Mouse (Mus musculus): ENCODE results near the gene AI413582. TPM values are rescaled to one million over a fixed set of nuclear protein-coding genes. Genes with fewer than 3 reads are reported as not detected.

AI413582 gene
- polyA plus RNA-seq, 1 experiment from 2014 or later: 38.6 TPM

GRCm38 (mm10) chr17:27544551-27544950, 21.0 kb downstream of the AI413582 start:
- Histone ChIP-seq H3K4me1 (ENCODE audit: insufficient read depth, low read depth, low read length) (no peaks in the 10 kb centered on the region), H3K4me3 (ENCODE audit: low read depth, low read length) (no peak overlapping the region), H3K4me2 (replicated peaks; ENCODE audit: low read depth, low read length) (no peak overlapping the region), H3K27me3 (replicated peaks; ENCODE audit: insufficient read depth, low read length) (no peaks in the 10 kb centered on the region), H3K36me3 (ENCODE audit: insufficient read depth, low read length) (no peaks in the 10 kb centered on the region), H3K9ac (replicated peaks; ENCODE audit: low read depth) (no peak overlapping the region), H3K9me3 (ENCODE audit: low read length) (no peaks in the 10 kb centered on the region), H3K27ac (ENCODE audit: low read length) (no peak overlapping the region)
- 84% methylated on average over 11 of the region's 11 CpGs for WGBS
- TF ChIP-seq EP300 (IDR thresholded peaks at IDR 0.05): no peak
- ATAC-seq: no peak
- no peak for DNase-seq (ENCODE audit: low spot score)

GRCm38 (mm10) chr17:27541984-27542383, 23.6 kb downstream of the AI413582 start:
- no peak for TF ChIP-seq CTCF (IDR thresholded peaks at IDR 0.05)
- no peak for TF ChIP-seq EP300 (IDR thresholded peaks at IDR 0.05)
- ATAC-seq: no peak
- WGBS: 73% methylated on average over 3 of the region's 3 CpGs

GRCm38 (mm10) chr17:27541261-27541660, 24.3 kb downstream of the AI413582 start:
- Histone ChIP-seq H3K9ac (replicated peaks; ENCODE audit: low read depth) (no peak overlapping the region), H3K4me3 (ENCODE audit: low read depth, low read length) (no peak overlapping the region), H3K27ac (ENCODE audit: low read length) (no peak overlapping the region), H3K4me1 (ENCODE audit: insufficient read depth, low read depth, low read length) (no peaks in the 10 kb centered on the region), H3K9me3 (ENCODE audit: low read length) (no peaks in the 10 kb centered on the region), H3K4me2 (replicated peaks; ENCODE audit: low read depth, low read length) (no peak overlapping the region), H3K36me3 (ENCODE audit: insufficient read depth, low read length) (no peaks in the 10 kb centered on the region), H3K27me3 (replicated peaks; ENCODE audit: insufficient read depth, low read length) (no peaks in the 10 kb centered on the region)
- no peak for TF ChIP-seq CTCF (IDR thresholded peaks at IDR 0.05)
- no peak for TF ChIP-seq EP300 (IDR thresholded peaks at IDR 0.05)
- 61% methylated on average over 2 of the region's 2 CpGs for WGBS
- no peak for ATAC-seq
- no peak for DNase-seq (ENCODE audit: low spot score)

More at GRCm38 (mm10) chr17:27541984-27542383, 23.6 kb downstream of the AI413582 start:
- H3K4me3 ChIP-seq (ENCODE audit: low read depth, low read length): no peak overlapping the region
- DNase-seq (ENCODE audit: low spot score): no peak
- no peaks in the 10 kb centered on the region for H3K27me3 ChIP-seq (replicated peaks; ENCODE audit: insufficient read depth, low read length)
- H3K9ac ChIP-seq (replicated peaks; ENCODE audit: low read depth): no peak overlapping the region
- H3K27ac ChIP-seq (ENCODE audit: low read length): no peak overlapping the region
- H3K36me3 ChIP-seq (ENCODE audit: insufficient read depth, low read length): no peaks in the 10 kb centered on the region
- no peak overlapping the region for H3K4me2 ChIP-seq (replicated peaks; ENCODE audit: low read depth, low read length)
- H3K9me3 ChIP-seq (ENCODE audit: low read length): no peaks in the 10 kb centered on the region
- no peaks in the 10 kb centered on the region for H3K4me1 ChIP-seq (ENCODE audit: insufficient read depth, low read depth, low read length)

GRCm38 (mm10) chr17:27534718-27535117, 30.8 kb downstream of the AI413582 start:
- Histone ChIP-seq H3K4me2 (replicated peaks; ENCODE audit: low read depth, low read length) (no peak overlapping the region), H3K36me3 (ENCODE audit: insufficient read depth, low read length) (no peaks in the 10 kb centered on the region), H3K9ac (replicated peaks; ENCODE audit: low read depth) (no peak overlapping the region), H3K27me3 (replicated peaks; ENCODE audit: insufficient read depth, low read length) (no peaks in the 10 kb centered on the region), H3K9me3 (ENCODE audit: low read length) (no peaks in the 10 kb centered on the region), H3K27ac (ENCODE audit: low read length) (no peak overlapping the region), H3K4me1 (ENCODE audit: insufficient read depth, low read depth, low read length) (no peaks in the 10 kb centered on the region), H3K4me3 (ENCODE audit: low read depth, low read length) (no peak overlapping the region)
- TF ChIP-seq CTCF (IDR thresholded peaks at IDR 0.05) (peak; percentile 100), EP300 (IDR thresholded peaks at IDR 0.05) (no peak)
- 5% methylated on average over 10 of the region's 10 CpGs for WGBS
- DNase-seq (ENCODE audit: low spot score) (peak; percentile 83), ATAC-seq (peak; percentile 67)

DNA sequence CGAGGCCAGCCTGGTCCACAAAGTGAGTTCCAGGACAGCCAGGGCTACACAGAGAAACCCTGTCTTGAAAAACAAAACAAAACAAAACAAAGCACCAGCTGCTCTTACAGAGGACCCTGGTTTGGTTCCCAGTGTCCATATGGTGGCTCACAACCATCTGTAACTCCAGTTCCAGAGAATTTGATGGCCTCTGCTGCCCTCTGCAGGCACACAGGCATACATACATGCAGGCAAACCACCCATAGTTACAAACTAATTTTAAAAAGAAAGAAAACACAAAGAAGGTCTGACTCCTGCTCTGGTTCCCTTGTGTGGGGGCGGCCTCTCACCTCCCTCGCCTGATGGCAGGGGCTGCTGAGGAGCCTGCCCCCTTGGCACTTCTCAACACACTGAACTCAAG, 32.2 kb downstream of the AI413582 start:
- 87% methylated on average over 3 of the region's 3 CpGs for WGBS
- H3K9me3 ChIP-seq (ENCODE audit: low read length): no peaks in the 10 kb centered on the region

DNA sequence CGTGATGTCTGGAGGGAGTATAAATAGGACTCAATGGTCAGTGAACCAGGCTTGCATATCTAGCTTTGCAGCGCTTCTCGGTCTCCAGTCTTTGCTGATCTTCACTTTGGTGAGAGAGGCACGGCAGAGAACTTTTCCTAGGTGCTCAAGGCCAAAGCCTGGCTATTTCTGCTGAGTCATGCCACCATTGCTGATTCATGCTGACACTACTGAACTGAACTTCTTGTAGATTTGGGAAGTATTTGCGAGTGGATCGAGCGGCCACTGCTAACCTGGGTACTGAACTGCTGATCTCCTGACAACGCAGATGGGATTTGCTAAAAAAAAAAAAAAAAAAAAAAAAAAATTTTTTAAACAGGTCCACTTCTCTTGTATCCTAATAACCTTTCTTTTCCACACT, 33.5 kb downstream of the AI413582 start:
- no peak overlapping the region for H3K27ac ChIP-seq (ENCODE audit: low read length)
- no peak overlapping the region for H3K9ac ChIP-seq (replicated peaks; ENCODE audit: low read depth)
- no peak for TF ChIP-seq EP300 (IDR thresholded peaks at IDR 0.05)
- TF ChIP-seq CTCF (IDR thresholded peaks at IDR 0.05): no peak
- no peaks in the 10 kb centered on the region for H3K27me3 ChIP-seq (replicated peaks; ENCODE audit: insufficient read depth, low read length)
- no peaks in the 10 kb centered on the region for H3K36me3 ChIP-seq (ENCODE audit: insufficient read depth, low read length)
- WGBS: 83% methylated on average over 8 of the region's 8 CpGs
- no peak for DNase-seq (ENCODE audit: low spot score)
- H3K4me2 ChIP-seq (replicated peaks; ENCODE audit: low read depth, low read length): no peak overlapping the region
- H3K4me1 ChIP-seq (ENCODE audit: insufficient read depth, low read depth, low read length): no peaks in the 10 kb centered on the region
- H3K4me3 ChIP-seq (ENCODE audit: low read depth, low read length): no peak overlapping the region
- H3K9me3 ChIP-seq (ENCODE audit: low read length): no peaks in the 10 kb centered on the region
- ATAC-seq: no peak

More for the DNA sequence above, 32.2 kb downstream of the AI413582 start:
- Histone ChIP-seq H3K4me2 (replicated peaks; ENCODE audit: low read depth, low read length) (no peak overlapping the region), H3K4me1 (ENCODE audit: insufficient read depth, low read depth, low read length) (no peaks in the 10 kb centered on the region), H3K27me3 (replicated peaks; ENCODE audit: insufficient read depth, low read length) (no peaks in the 10 kb centered on the region), H3K27ac (ENCODE audit: low read length) (no peak overlapping the region), H3K4me3 (ENCODE audit: low read depth, low read length) (no peak overlapping the region), H3K36me3 (ENCODE audit: insufficient read depth, low read length) (no peaks in the 10 kb centered on the region), H3K9ac (replicated peaks; ENCODE audit: low read depth) (no peak overlapping the region)
- TF ChIP-seq EP300 (IDR thresholded peaks at IDR 0.05) (no peak), CTCF (IDR thresholded peaks at IDR 0.05) (no peak; the same call in 1 of the 2 replicates)
- no peak for DNase-seq (ENCODE audit: low spot score)
- no peak for ATAC-seq

DNA sequence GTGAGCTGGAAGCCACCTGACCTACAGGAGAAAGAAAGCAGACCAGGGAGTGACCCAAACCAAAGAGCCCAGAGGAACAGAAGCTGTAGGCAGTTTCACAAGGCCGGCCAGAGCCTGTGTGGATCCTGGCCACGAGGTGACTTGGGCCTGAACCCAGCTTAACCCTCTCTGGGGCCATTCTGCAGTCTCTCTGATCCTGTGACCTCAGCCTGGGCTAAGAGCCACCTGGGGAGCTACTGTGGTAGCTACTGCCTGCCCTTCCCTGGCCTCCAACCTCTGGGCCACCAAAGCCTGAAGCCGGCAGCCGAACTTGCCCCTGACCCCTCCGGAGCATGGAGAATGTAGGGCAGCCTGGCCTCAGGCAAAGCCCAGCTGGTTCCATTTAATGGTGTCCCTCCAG, 36.8 kb downstream of the AI413582 start:
- no peak overlapping the region for H3K9ac ChIP-seq (replicated peaks; ENCODE audit: low read depth)
- H3K9me3 ChIP-seq (ENCODE audit: low read length): no peaks in the 10 kb centered on the region
- H3K27me3 ChIP-seq (replicated peaks; ENCODE audit: insufficient read depth, low read length): no peaks in the 10 kb centered on the region
- H3K4me2 ChIP-seq (replicated peaks; ENCODE audit: low read depth, low read length): no peak overlapping the region
- ATAC-seq (no peak), DNase-seq (ENCODE audit: low spot score) (no peak)
- H3K4me3 ChIP-seq (ENCODE audit: low read depth, low read length): no peak overlapping the region
- no peak overlapping the region for H3K27ac ChIP-seq (ENCODE audit: low read length)
- no peaks in the 10 kb centered on the region for H3K4me1 ChIP-seq (ENCODE audit: insufficient read depth, low read depth, low read length)
- 69% methylated on average over 5 of the region's 5 CpGs for WGBS
- TF ChIP-seq EP300 (IDR thresholded peaks at IDR 0.05): no peak
- no peak for TF ChIP-seq CTCF (IDR thresholded peaks at IDR 0.05)
- no peaks in the 10 kb centered on the region for H3K36me3 ChIP-seq (ENCODE audit: insufficient read depth, low read length)

Measured in lung, postnatal 0 days (tissue).